ENCODE assay signal across 15 mouse cellular contexts in the genomic region with DNA sequence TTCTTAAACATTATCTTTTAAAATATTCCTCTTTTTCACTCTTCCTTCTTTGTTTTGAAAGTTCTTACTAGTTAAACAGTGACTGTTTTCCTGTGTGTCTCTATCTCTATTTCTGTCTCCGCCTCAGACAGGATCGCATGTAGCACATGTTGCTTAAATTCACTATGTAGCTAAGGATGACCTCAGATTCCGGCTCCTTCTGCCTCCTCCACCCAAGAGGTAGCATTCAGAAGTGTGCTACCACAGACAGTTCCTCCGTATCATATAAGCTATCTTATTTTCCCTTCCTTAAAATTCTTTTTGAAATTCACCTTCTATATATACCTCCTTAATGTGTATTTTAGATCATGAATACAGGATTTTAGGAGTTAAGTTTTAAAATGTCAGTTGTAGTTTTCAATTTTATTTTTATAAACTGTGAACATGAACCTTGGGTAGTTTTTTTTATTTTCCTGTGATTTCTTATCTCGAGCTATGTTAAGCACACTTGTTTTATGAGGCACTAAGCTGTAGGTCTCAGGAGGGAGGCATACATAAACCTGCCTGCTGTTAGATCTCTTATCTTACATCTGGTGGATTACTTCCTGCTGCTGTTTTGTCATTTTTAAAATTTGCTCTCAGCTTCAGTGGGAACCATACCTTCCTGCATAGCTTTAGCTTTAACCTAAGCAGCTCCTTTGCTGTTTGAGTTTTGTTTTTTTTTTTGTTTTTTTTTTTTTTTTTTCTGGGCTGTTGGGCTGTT. TPM values are rescaled to one million over a fixed set of nuclear protein-coding genes. Genes with fewer than 3 reads are reported as not detected.
DNase-seq lines count a peak whose midpoint lies in the region; ATAC-seq lines count a peak whose summit lies in the region.
"Had no signal": no experiment of that assay in that cellular context is flagged by ENCODE, and none has a peak within 500 bp of the region (broad histone marks: within the 10 kb centered on the region; RNA-seq: fewer than 3 reads in every experiment).

No protein-coding gene starts in this region.

- WGBS in kidney, embryonic 14.5 days = 23% methylated on average over 5 of the region's 5 CpGs
- 27% methylated on average over 5 of the region's 5 CpGs for WGBS in large intestine, adult 2 months
- 83% methylated on average over 5 of the region's 5 CpGs for WGBS in hindbrain, embryonic 16.5 days

- H3K4me3 ChIP-seq in kidney, embryonic 14.5 days (ENCODE audit: low read length) = no peak overlapping the region
- no peak overlapping the region for H3K4me3 ChIP-seq in hindbrain, embryonic 16.5 days (ENCODE audit: low read length)
- H3K4me3 ChIP-seq: forebrain, embryonic 10.5 days had no signal

- H3K9me3 ChIP-seq in kidney, embryonic 14.5 days (ENCODE audit: control insufficient read depth, low read length) = no peaks in the 10 kb centered on the region
- H3K9me3 ChIP-seq in hindbrain, embryonic 16.5 days (ENCODE audit: control insufficient read depth, low read length) = no peaks in the 10 kb centered on the region
- H3K9me3 ChIP-seq: forebrain, embryonic 10.5 days; megakaryocyte, embryonic 14.5 days had no signal

- DNase-seq in kidney, postnatal 4 days = no peak
- DNase-seq in thymus, postnatal 0 days (ENCODE audit: low spot score) = peak; percentile 65
- no peak for DNase-seq in thymus, postnatal 25 days
- DNase-seq in large intestine, adult 2 months (ENCODE audit: low read depth, low spot score) = peak; percentile 39
- DNase-seq in layer of hippocampus, adult 11-12 months (ENCODE audit: low spot score) = no peak
- DNase-seq: adrenal gland, postnatal 36 days; cerebellum, postnatal 10 days; gastrocnemius, postnatal 36 days; heart, postnatal 14 days; lung, adult 18-20 months had no signal

- peak overlapping the region; percentile 85; the same call in 1 of the 2 replicates for H3K27ac ChIP-seq in kidney, embryonic 14.5 days (ENCODE audit: low read depth, low read length)
- H3K27ac ChIP-seq in hindbrain, embryonic 16.5 days (ENCODE audit: low read depth, low read length) = no peak overlapping the region
- H3K27ac ChIP-seq: forebrain, embryonic 10.5 days had no signal

- no peak overlapping the region for H3K9ac ChIP-seq in kidney, embryonic 14.5 days (ENCODE audit: low read depth, low read length)
- H3K9ac ChIP-seq in hindbrain, embryonic 16.5 days (ENCODE audit: low read depth, low read length) = no peak overlapping the region

- H3K4me1 ChIP-seq in kidney, embryonic 14.5 days (ENCODE audit: control insufficient read depth, insufficient read depth, low read length) = peaks cover 11% of the 10 kb centered on the region
- no peaks in the 10 kb centered on the region for H3K4me1 ChIP-seq in hindbrain, embryonic 16.5 days (ENCODE audit: control insufficient read depth, insufficient read depth, low read depth, low read length)

- no peaks in the 10 kb centered on the region for H3K27me3 ChIP-seq in kidney, embryonic 14.5 days (ENCODE audit: control insufficient read depth, insufficient read depth, low read length)
- H3K27me3 ChIP-seq in hindbrain, embryonic 16.5 days (replicated peaks; ENCODE audit: control insufficient read depth, insufficient read depth, low read length) = no peaks in the 10 kb centered on the region
- H3K27me3 ChIP-seq: megakaryocyte, embryonic 14.5 days had no signal

- ATAC-seq in kidney, embryonic 14.5 days (ENCODE audit: low FRiP score, low TSS enrichment) = peak; percentile 80; the same call in 1 of the 2 replicates
- no peak for ATAC-seq in hindbrain, embryonic 16.5 days

- no peaks in the 10 kb centered on the region for H3K36me3 ChIP-seq in kidney, embryonic 14.5 days (ENCODE audit: control insufficient read depth, insufficient read depth, low read length)
- H3K36me3 ChIP-seq in hindbrain, embryonic 16.5 days (ENCODE audit: control insufficient read depth, insufficient read depth, low read length) = no peaks in the 10 kb centered on the region
- H3K36me3 ChIP-seq: forebrain, embryonic 10.5 days had no signal

- no peak overlapping the region for H3K4me2 ChIP-seq in kidney, embryonic 14.5 days (replicated peaks; ENCODE audit: low read depth, low read length)
- H3K4me2 ChIP-seq in hindbrain, embryonic 16.5 days (ENCODE audit: low read length) = no peak overlapping the region

RNA-seq across cellular contexts. Expression of gene Ddx10, which starts 23.6 kb away (rescaled TPM):
- 26.0 and 35.7 TPM in 2 replicates for polyA plus RNA-seq in kidney, embryonic 14.5 days (2014; fragmentation: Nextera tagmentation; extraction: Ambion mirVana)
- polyA plus RNA-seq in thymus, postnatal 0 days (2015; fragmentation: Nextera tagmentation; extraction: Ambion mirVana) = 43.0 and 43.2 TPM in 2 replicates
- 1.7 and 2.4 TPM in 2 replicates for polyA plus RNA-seq in large intestine, adult 2 months (2012; rRNA removed)
- polyA plus RNA-seq in hindbrain, embryonic 16.5 days (2015; fragmentation: Nextera tagmentation; extraction: Ambion mirVana) = 23.1 and 24.0 TPM in 2 replicates

RNA-seq across cellular contexts. Expression of gene Exph5, which starts 30.0 kb away (rescaled TPM):
- polyA plus RNA-seq in kidney, embryonic 14.5 days (2014; fragmentation: Nextera tagmentation; extraction: Ambion mirVana) = 1.1 and 2.1 TPM in 2 replicates
- 0.46 and 0.49 TPM in 2 replicates for polyA plus RNA-seq in thymus, postnatal 0 days (2015; fragmentation: Nextera tagmentation; extraction: Ambion mirVana)
- polyA plus RNA-seq in large intestine, adult 2 months (2012; rRNA removed) = 2.6 and 7.5 TPM in 2 replicates
- 0.48 and 0.55 TPM in 2 replicates for polyA plus RNA-seq in hindbrain, embryonic 16.5 days (2015; fragmentation: Nextera tagmentation; extraction: Ambion mirVana)
- polyA plus RNA-seq: C2C12 had no signal

Comparison
In these comparisons a context has a peak if more than half of its experiments do, and no peak if none do; other contexts are left out.
1. DNase-seq: peak in thymus, postnatal 0 days (single experiment) and large intestine, adult 2 months (single experiment); none in kidney, postnatal 4 days (0 of 2), thymus, postnatal 25 days (single experiment) and layer of hippocampus, adult 11-12 months (single experiment).